Mouse (Mus musculus) retina, embryonic 14.5 days (tissue): ENCODE data around the gene Prmt9.

Experiments
- DNase-seq: peaks from one replicate; pipeline ENCODE4 v3.0.0-alpha.2; 2015; ENCODE audit warnings: low spot score

The Prmt9 gene

GRCm38 (mm10) chr8:77534358-77534992, 14.7 kb upstream of the Prmt9 start:
- no peak for DNase-seq

GRCm38 (mm10) chr8:77535026-77535595, 14.1 kb upstream of the Prmt9 start:
- DNase-seq: peak; percentile 73

GRCm38 (mm10) chr8:77536821-77537220, 12.4 kb upstream of the Prmt9 start:
- DNase-seq: no peak

- DNase-seq: no peak
Measured at GRCm38 (mm10) chr8:77538256-77538655, 10.9 kb upstream of the Prmt9 start.

- no peak for DNase-seq
Measured at GRCm38 (mm10) chr8:77543152-77543777, 5.9 kb upstream of the Prmt9 start.

- DNase-seq: no peak
Measured at GRCm38 (mm10) chr8:77544428-77544827, 4.8 kb upstream of the Prmt9 start.

GRCm38 (mm10) chr8:77545616-77546015, 3.6 kb upstream of the Prmt9 start:
- no peak for DNase-seq

- peak; percentile 68 for DNase-seq
Measured at GRCm38 (mm10) chr8:77549881-77550580, 834 bp downstream of the Prmt9 start.

GRCm38 (mm10) chr8:77552491-77552890, 3.3 kb downstream of the Prmt9 start:
- no peak for DNase-seq

GRCm38 (mm10) chr8:77561441-77561840, 12.2 kb downstream of the Prmt9 start:
- no peak for DNase-seq

- DNase-seq: peak; percentile 6
Measured at GRCm38 (mm10) chr8:77574229-77574628, 25.0 kb downstream of the Prmt9 start.

GRCm38 (mm10) chr8:77577674-77578073, 28.5 kb downstream of the Prmt9 start:
- DNase-seq: no peak

GRCm38 (mm10) chr8:77584174-77584573, 35.0 kb downstream of the Prmt9 start:
- DNase-seq: no peak

- DNase-seq: no peak
Measured at GRCm38 (mm10) chr8:77609621-77610020, 60.4 kb downstream of the Prmt9 start.

GRCm38 (mm10) chr8:77610374-77610969, 61.3 kb downstream of the Prmt9 start, which contains the start of gene Tmem184c:
Gene Tmem184c, minus strand, starts transcription at chr8:77610698.
- DNase-seq: peak; percentile 97

- DNase-seq: peak; percentile 44
Measured at GRCm38 (mm10) chr8:77617916-77618315, 68.7 kb downstream of the Prmt9 start.

- DNase-seq: no peak
Measured at GRCm38 (mm10) chr8:77623677-77624209, 74.5 kb downstream of the Prmt9 start.

GRCm38 (mm10) chr8:77629858-77630537, 80.8 kb downstream of the Prmt9 start:
- DNase-seq: peak; percentile 89

GRCm38 (mm10) chr8:77630691-77631090, 81.5 kb downstream of the Prmt9 start:
- peak; percentile 37 for DNase-seq
